Mouse (Mus musculus) forebrain, embryonic 10.5 days (tissue): ENCODE measurements around the gene Sbno2. TPM values are rescaled to one million over a fixed set of nuclear protein-coding genes. Genes with fewer than 3 reads are reported as not detected.

Experiments
- DNase-seq: peaks from one replicate; pipeline ENCODE4 v3.0.0-alpha.2; 2017; ENCODE audit warnings: low spot score; ENCODE audit errors: extremely low spot score
- H3K27ac ChIP-seq: fragments of 300-500 bp; sonication (generic); 2 replicates; pipeline ENCODE4 v1.5.1; 2016; ENCODE audit warnings: mild to moderate bottlenecking
- H3K27me3 ChIP-seq: fragments of 300-500 bp; sonication (generic); 2 replicates; pipeline ENCODE4 v1.6.1; 2016; ENCODE audit warnings: mild to moderate bottlenecking; ENCODE audit not compliant: poor library complexity, severe bottlenecking
- H3K36me3 ChIP-seq: fragments of 300-500 bp; sonication (generic); replicated peaks from 2 replicates; pipeline ENCODE4 v1.6.1; 2016; ENCODE audit warnings: mild to moderate bottlenecking, moderate library complexity
- H3K4me1 ChIP-seq: fragments of 300-500 bp; sonication (generic); 2 replicates; pipeline ENCODE4 v1.6.1; 2016
- H3K4me3 ChIP-seq: fragments of 300-500 bp; sonication (generic); 2 replicates; pipeline ENCODE4 v1.5.1; 2016; ENCODE audit warnings: mild to moderate bottlenecking, moderate library complexity
- H3K9me3 ChIP-seq: fragments of 300-500 bp; sonication (generic); 2 replicates; pipeline ENCODE4 v1.6.1; 2016; ENCODE audit warnings: mild to moderate bottlenecking, moderate library complexity
- WGBS: fragments of 180-500 bp; shearing (Covaris S2); methylation state at CpG from one replicate; pipeline ENCODE4 v1.1.7; 2016; 5-methylcytosine and 5-hydroxymethylcytosine counted together
- polyA plus RNA-seq: library from polyadenylated mRNA; unstranded; fragments of >200 nt; fragmentation: Nextera tagmentation; extraction: Ambion mirVana; gene quantifications from 2 replicates; pipeline ENCODE4 v1.2.1, GENCODE M21; 2016

Gene Sbno2
- polyA plus RNA-seq, 1 experiment from 2014 or later = 15.6 TPM

DNA sequence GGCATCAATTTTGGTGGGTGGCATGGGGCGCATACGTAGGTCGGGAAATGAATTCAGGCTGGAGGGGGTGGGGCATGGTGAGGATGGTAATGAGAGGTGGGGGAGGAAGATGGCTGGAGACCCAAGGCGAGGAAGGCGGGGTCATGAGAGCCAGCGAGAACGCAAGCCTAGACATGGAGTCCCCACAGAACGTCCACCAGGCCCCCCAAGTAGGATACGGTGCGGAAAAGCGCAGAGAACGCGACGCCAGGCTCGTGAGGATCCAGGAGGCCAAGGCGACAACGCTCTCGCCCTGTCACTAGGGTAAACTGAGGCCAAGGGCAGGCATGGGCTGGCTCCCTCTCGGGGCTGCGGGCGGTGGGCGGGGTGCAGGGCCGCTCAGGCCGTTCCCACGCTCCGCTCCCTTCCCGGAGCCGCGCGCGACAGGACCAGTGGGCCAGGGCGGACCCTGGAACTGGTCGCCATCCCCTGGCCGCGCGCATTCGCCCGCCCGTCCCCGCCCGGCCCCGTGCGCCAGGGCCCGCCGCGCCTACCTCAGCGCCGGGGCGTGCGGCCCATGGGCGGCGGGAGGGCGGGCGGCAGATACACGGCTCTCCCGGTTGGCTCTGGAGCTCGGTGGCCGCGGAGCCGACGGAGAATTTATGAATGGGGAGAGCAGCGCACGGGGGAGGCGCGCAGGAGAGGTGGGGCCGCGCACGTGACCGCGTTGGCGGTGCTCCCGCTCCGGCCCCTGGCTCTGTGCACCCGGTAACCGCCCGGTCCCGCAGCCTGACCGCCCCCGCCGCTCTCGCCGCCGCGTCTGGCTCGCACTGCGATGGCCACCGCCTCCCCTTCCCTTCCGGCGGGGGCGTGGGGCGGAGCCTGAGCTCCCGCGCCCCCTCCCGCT is 33.4 kb upstream of the Sbno2 start, which contains the start of gene Atp5d:
Atp5d (plus strand) TSS at position 80 of the 886 bp plus-strand sequence.
- no peaks in the 10 kb centered on the region for H3K9me3 ChIP-seq
- WGBS = under 1% methylated on average over 93 of the region's 94 CpGs
- peak within 1 kb of the TSS; percentile 91 for H3K27ac ChIP-seq
- peak within 1 kb of the TSS; percentile 67 for H3K4me3 ChIP-seq
- peak; percentile 64 for DNase-seq
- peaks cover 59% of the 10 kb centered on the region for H3K27me3 ChIP-seq
- H3K36me3 ChIP-seq = peaks cover 36% of the 10 kb centered on the region
- H3K4me1 ChIP-seq = peaks cover 74% of the 10 kb centered on the region

- H3K27me3 ChIP-seq = peaks cover 68% of the 10 kb centered on the region
- no peaks in the 10 kb centered on the region for H3K9me3 ChIP-seq
- peak overlapping the region; percentile 67 for H3K4me3 ChIP-seq
- H3K36me3 ChIP-seq = peaks cover 38% of the 10 kb centered on the region
- 2% methylated on average over 30 of the region's 33 CpGs for WGBS
- peak; percentile 53 for DNase-seq
- peaks cover 70% of the 10 kb centered on the region for H3K4me1 ChIP-seq
- peak overlapping the region; percentile 91 for H3K27ac ChIP-seq
These were observed 32.5 kb upstream of the Sbno2 start for GRCm38 (mm10) chr10:80137626-80138552.

DNA sequence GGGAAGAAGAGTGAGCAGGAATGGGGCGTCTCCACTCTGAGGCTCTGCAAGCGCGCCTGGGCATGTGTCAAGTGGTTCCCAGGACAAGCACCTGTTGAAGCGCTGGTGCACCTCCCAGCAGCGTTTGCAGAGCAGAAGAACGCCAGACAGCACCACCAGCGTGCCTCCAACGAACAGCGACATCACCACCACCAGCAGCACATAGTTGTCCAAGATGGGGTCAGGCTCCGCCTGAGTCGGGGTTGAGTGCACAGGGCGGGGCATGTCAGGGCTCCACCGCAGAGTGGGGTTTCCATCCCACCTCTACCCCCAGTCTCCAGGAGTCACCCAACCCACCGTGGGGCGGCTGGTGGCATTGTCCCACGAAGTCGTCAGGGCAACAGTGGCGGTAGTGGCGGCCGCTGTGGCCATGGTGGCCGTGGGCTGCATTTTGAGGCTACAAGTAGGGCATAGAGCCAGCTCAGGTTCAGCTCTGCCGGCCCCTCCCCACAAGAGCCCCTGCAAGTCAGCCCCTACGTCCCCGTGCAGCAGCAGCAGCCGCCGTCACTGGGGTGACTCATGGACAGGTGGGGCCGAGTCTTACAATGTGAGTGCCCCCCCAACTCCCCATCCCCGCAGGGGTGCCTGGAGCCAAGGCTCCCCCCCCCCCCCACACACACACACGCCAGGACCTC is 31.7 kb upstream of the Sbno2 start:
- peak overlapping the region; percentile 91 for H3K27ac ChIP-seq
- peaks cover 46% of the 10 kb centered on the region for H3K36me3 ChIP-seq
- H3K4me3 ChIP-seq = peak overlapping the region; percentile 67
- peak; percentile 51 for DNase-seq
- peaks cover 76% of the 10 kb centered on the region for H3K27me3 ChIP-seq
- H3K4me1 ChIP-seq = peaks cover 70% of the 10 kb centered on the region
- no peaks in the 10 kb centered on the region for H3K9me3 ChIP-seq
- WGBS = 3% methylated on average over 29 of the region's 29 CpGs

DNA sequence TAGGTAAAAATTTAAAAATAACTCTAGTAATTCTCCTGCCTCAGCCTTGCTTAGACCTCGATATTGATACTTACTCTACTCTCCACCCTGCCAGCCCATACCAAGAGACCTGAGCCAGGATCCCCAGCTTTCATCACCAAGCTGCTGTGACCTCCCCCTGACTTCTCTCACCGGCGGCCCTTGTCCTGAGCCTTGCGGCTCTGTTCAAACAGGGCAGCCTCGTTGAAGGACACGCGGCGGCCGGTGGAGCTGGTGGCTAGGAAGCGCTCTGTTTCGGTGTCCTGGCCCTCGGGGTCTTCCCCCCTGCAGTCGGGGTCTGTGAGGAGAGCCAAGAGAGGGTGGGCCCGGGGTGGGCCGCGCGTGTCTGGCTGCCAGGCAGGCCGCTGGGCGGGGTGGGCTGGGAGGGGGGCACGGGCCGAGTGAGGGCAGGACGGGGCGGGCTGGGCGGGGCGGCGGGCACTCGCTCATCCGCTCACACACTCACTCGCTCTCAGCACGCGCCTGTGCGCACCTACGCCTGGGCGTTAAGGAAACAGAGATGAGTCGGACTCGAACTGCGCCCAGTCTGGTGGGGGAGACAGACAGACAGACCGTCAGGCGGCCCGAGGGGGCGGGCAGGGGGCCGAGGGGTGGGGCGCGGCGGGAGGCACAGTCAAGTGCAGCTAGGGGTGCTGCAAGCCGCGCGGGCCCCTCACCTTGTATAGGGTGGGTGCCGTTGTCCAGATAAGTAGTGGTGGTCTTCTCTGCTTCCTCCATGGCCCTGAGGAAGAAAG is 31.0 kb upstream of the Sbno2 start:
- H3K27ac ChIP-seq = peak overlapping the region; percentile 91
- H3K4me3 ChIP-seq = peak overlapping the region; percentile 67
- peaks cover 83% of the 10 kb centered on the region for H3K27me3 ChIP-seq
- no peak for DNase-seq
- H3K4me1 ChIP-seq = peaks cover 70% of the 10 kb centered on the region
- peaks cover 54% of the 10 kb centered on the region for H3K36me3 ChIP-seq
- no peaks in the 10 kb centered on the region for H3K9me3 ChIP-seq
- 14% methylated on average over 47 of the region's 49 CpGs for WGBS

DNA sequence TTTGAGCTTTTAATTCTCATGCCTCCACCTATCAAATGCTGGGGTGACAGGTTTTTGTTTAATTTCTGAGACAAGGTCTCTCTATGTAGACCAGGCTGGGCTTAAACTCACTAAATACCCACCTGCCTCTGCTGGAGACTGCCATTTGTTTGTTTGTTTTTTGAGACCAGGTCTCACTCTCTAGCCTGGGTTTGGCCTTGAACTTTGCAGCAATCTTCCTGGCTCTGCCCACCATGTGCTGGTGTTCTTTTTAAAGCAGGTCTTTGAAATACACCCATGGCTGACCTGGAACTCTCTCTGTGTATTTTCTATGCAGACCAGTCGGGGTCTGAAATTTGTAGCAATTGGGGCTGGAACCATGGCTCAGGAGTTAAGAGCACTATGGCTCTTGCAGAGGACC is 30.3 kb upstream of the Sbno2 start:
- peaks cover 61% of the 10 kb centered on the region for H3K36me3 ChIP-seq
- no peak for DNase-seq
- WGBS = 89% methylated on average over 1 of the region's 1 CpGs
- H3K4me1 ChIP-seq = peaks cover 70% of the 10 kb centered on the region
- peaks cover 90% of the 10 kb centered on the region for H3K27me3 ChIP-seq
- H3K4me3 ChIP-seq = peak overlapping the region; percentile 67; the same call in 1 of the 2 replicates
- H3K9me3 ChIP-seq = no peaks in the 10 kb centered on the region
- H3K27ac ChIP-seq = no peak overlapping the region

DNA sequence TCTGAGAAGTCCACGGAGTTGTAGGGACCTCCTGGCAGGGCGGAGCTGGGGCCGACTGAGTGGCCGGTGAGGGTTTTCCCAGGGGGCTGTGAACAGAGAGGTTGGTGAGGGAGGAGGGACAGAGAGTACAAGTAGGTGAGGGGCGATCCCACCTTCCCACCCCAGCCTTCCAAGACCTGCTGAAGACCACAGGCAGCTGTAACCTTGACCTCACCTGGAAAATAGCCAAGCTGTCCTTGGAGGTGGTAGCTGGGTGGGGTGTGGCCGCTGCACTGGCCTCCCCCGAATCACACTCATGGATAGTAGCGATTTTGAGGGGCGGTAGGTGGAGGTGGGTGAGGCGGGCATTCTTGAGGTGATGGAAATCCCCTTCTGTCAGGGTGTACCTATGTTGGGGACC is 29.8 kb upstream of the Sbno2 start:
- peaks cover 66% of the 10 kb centered on the region for H3K36me3 ChIP-seq
- WGBS = 90% methylated on average over 10 of the region's 10 CpGs

DNA sequence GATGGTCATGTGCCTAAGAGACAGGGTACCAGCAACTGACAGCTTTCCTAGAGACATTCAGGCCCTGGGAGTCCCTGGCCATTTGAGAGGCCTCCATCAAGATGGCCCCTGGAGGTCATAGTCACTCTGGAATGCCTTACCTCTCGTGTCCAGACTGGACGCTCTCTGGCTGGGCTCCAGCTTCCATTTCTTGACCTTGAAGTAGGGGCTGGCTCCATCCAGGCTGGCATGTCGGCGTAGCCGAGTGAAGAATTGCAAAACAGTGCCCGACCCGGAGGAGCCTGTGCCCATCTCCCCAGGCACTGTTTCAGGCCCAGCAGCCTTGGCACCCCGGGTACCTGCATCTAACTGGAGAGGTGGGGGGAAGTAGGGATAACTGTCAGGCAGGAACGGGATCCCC is 29.1 kb upstream of the Sbno2 start:
- H3K27ac ChIP-seq = no peak overlapping the region
- peaks cover 69% of the 10 kb centered on the region for H3K4me1 ChIP-seq
- 0 out of 2 replicates have a peak overlapping the region, but pooled peaks have one; percentile 5 for H3K4me3 ChIP-seq
- no peaks in the 10 kb centered on the region for H3K9me3 ChIP-seq
- WGBS = 91% methylated on average over 9 of the region's 9 CpGs
- peaks cover 73% of the 10 kb centered on the region for H3K36me3 ChIP-seq
- H3K27me3 ChIP-seq = peaks cover 89% of the 10 kb centered on the region
- no peak for DNase-seq

More for the DNA sequence above, 29.8 kb upstream of the Sbno2 start:
- Histone ChIP-seq H3K4me3 (0 out of 2 replicates have a peak overlapping the region, but pooled peaks have one; percentile 5), H3K27ac (no peak overlapping the region), H3K27me3 (peaks cover 92% of the 10 kb centered on the region), H3K9me3 (no peaks in the 10 kb centered on the region), H3K4me1 (peaks cover 69% of the 10 kb centered on the region)
- no peak for DNase-seq

DNA sequence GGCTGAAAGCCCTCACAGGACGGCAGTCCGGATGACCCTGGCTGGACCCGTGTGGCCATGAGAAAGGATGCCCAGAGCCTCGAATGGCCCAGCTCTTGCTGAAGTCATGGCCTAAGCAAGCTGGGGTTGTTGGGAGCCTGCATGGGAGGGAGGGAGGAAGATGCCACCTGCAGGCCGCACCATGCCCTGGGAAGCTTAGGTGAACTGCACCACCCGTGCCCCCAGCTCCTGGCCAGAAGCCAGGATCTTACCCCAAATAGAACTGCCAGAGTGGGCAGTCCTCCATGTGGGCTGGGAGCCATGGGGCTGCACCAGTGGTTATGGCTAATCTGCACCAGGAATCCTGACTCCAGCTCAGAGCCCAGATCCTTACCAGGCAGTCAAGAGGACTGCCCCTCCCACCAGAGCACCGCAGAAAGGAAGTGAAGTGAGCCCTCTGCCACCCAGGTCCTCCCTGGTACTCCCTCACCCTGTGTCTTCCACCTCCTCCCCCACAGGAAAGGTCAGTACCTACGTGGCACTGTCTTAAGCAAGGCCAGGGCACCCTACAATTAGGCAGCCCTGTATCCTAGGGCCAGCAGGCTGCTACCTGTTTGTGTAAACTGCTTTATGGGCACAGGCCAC is 28.0 kb upstream of the Sbno2 start:
- H3K36me3 ChIP-seq = peaks cover 84% of the 10 kb centered on the region
- DNase-seq = no peak
- peaks cover 85% of the 10 kb centered on the region for H3K27me3 ChIP-seq
- H3K27ac ChIP-seq = no peak overlapping the region
- peaks cover 58% of the 10 kb centered on the region for H3K4me1 ChIP-seq
- peak overlapping the region; percentile 36; the same call in 1 of the 2 replicates for H3K4me3 ChIP-seq
- no peaks in the 10 kb centered on the region for H3K9me3 ChIP-seq
- 81% methylated on average over 8 of the region's 8 CpGs for WGBS

GRCm38 (mm10) chr10:80131952-80132350 is 26.6 kb upstream of the Sbno2 start:
- H3K36me3 ChIP-seq = peaks cover 98% of the 10 kb centered on the region
- peak overlapping the region; percentile 54; the same call in 1 of the 2 replicates for H3K27ac ChIP-seq
- H3K9me3 ChIP-seq = no peaks in the 10 kb centered on the region
- H3K4me1 ChIP-seq = peaks cover 44% of the 10 kb centered on the region
- H3K27me3 ChIP-seq = peaks cover 71% of the 10 kb centered on the region
- WGBS = 28% methylated on average over 27 of the region's 27 CpGs
- H3K4me3 ChIP-seq = peak overlapping the region; percentile 36
- DNase-seq = peak; percentile 46

DNA sequence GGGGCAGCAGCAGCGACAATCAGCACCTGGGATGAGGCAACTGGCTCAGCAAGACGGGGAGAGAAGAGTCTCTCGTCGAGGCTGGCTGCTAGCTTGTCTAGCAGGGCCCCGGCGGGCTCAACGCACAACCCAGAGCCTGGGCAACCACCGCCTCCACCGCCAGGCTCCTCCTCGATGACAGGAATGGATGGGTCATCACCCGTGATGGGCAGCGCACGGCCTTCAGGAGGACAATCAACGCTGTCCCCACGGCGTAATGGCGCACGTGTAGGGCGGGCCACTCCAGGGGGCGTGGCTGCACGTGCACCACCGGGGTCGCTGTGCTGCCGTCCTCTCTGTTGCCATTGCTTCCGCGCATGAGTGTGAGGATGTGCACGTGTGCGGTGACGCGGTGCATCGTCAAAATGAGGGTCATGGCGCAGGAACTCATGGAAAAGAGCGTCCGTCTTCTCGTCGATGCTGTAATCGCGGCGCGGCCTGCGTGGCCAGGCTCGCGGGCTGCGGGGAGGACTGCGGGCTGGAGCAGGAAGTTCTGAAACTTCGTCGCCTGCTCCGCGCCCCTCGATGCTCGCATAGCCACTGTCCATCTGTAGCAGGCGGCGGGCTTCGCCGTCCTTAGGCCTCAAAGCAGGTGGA is 26.1 kb upstream of the Sbno2 start:
- Histone ChIP-seq H3K4me3 (peak overlapping the region; percentile 36), H3K4me1 (peaks cover 39% of the 10 kb centered on the region), H3K27me3 (peaks cover 66% of the 10 kb centered on the region), H3K9me3 (no peaks in the 10 kb centered on the region), H3K27ac (peak overlapping the region; percentile 54; the same call in 1 of the 2 replicates), H3K36me3 (peaks cover 100% of the 10 kb centered on the region)
- DNase-seq = peak; percentile 62
- WGBS = 16% methylated on average over 55 of the region's 55 CpGs
